Mouse (Mus musculus) stomach, postnatal 0 days (tissue): ENCODE data around the gene Gm14685. TPM values are rescaled to one million over a fixed set of nuclear protein-coding genes. Genes with fewer than 3 reads are reported as not detected.

Experiments
- polyA plus RNA-seq: library from polyadenylated mRNA; unstranded; fragments of >200 nt; fragmentation: Nextera tagmentation; extraction: Ambion mirVana; gene quantifications from 2 replicates; pipeline ENCODE4 v1.2.1, GENCODE M21; 2015

Gm14685 gene
- polyA plus RNA-seq, 1 experiment from 2014 or later: 0.46 TPM

Other genes starting within 250 kb of the Gm14685 start
- 49.5 and 50.7 TPM in 2 replicates for gene Cetn2, start 198.6 kb upstream of the Gm14685 start, polyA plus RNA-seq
- gene Nsdhl, start 198.5 kb upstream of the Gm14685 start, polyA plus RNA-seq: 24.5 and 25.1 TPM in 2 replicates
- 15.4 and 17.3 TPM in 2 replicates for gene Zfp185, start 129.7 kb upstream of the Gm14685 start, polyA plus RNA-seq
- 0.04 and 0.11 TPM in 2 replicates for gene Pnma5, start 79.9 kb upstream of the Gm14685 start, polyA plus RNA-seq
- gene Pnma3, start 52.3 kb upstream of the Gm14685 start, polyA plus RNA-seq: 0.05 TPM in 2 replicates
- 0.59 and 2.0 TPM in 2 replicates for gene Xlr4a, start 34.6 kb upstream of the Gm14685 start, polyA plus RNA-seq
- 2.7 and 7.4 TPM in 2 replicates for gene Xlr3a, start 20.0 kb upstream of the Gm14685 start, polyA plus RNA-seq
- 0.12 TPM in 1 of 2 replicates, not detected in the other for gene Xlr5b, start 31.7 kb downstream of the Gm14685 start, polyA plus RNA-seq
- gene DXBay18, start 32.4 kb downstream of the Gm14685 start, polyA plus RNA-seq: 0.18 and 0.42 TPM in 2 replicates
- gene Spin2d, start 59.9 kb downstream of the Gm14685 start, polyA plus RNA-seq: not detected in 2 replicates
- 2.1 and 3.0 TPM in 2 replicates for gene Xlr3b, start 75.2 kb downstream of the Gm14685 start, polyA plus RNA-seq
- 1.3 and 2.0 TPM in 2 replicates for gene Xlr4b, start 97.3 kb downstream of the Gm14685 start, polyA plus RNA-seq
- 20.4 and 22.5 TPM in 2 replicates for gene F8a, start 111.2 kb downstream of the Gm14685 start, polyA plus RNA-seq
- 1.5 and 1.8 TPM in 2 replicates for gene Xlr4c, start 126.1 kb downstream of the Gm14685 start, polyA plus RNA-seq
- gene Xlr3c, start 148.3 kb downstream of the Gm14685 start, polyA plus RNA-seq: not detected in 2 replicates
- 0.23 TPM in 1 of 2 replicates, not detected in the other for gene Xlr5a, start 175.9 kb downstream of the Gm14685 start, polyA plus RNA-seq
- gene Xlr5c, start 175.9 kb downstream of the Gm14685 start, polyA plus RNA-seq: not detected in 2 replicates
- not detected in 2 replicates for gene Gm45015, start 219.8 kb downstream of the Gm14685 start, polyA plus RNA-seq
- 2.6 and 2.8 TPM in 2 replicates for gene Zfp275, start 225.6 kb downstream of the Gm14685 start, polyA plus RNA-seq